Comparison of ENCODE assay signal across 34 mouse cellular contexts in the genomic region with DNA sequence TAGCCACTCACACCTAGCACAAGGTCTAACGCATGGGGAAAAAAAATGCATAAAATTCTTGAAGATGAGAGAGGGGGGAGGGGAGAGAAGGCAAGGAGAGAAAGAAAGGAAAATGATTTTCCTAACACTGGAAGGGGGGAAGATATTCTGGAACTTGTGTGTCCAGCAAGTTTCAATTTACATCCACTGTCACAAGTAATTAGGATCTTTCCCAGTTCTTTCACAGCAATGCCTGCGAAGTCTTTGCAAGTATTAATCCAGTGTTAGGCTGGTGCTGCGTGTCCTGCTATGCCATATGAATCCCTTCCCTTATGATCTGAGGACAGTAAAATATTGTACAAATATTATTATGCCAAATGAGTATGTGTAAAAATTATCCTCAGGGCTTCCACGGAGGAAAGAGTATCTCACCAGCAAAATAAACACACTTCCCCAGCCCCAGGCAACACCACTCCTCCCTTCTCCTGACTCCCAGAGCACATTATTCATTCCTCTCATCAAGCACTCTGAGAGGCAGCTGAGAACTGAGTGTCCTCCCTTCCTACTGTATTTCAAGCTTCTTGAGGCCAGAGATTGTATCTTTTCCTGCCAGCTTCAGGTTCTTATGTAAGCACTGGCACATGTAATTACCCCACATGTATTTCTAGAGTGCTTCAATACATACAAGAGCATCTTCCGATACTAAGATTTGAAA. TPM values are rescaled to one million over a fixed set of nuclear protein-coding genes. Genes with fewer than 3 reads are reported as not detected.
DNase-seq lines count a peak whose midpoint lies in the region; ATAC-seq lines count a peak whose summit lies in the region.
"Had no signal": no experiment of that assay in that cellular context is flagged by ENCODE, and none has a peak within 500 bp of the region (broad histone marks: within the 10 kb centered on the region; RNA-seq: fewer than 3 reads in every experiment).

No protein-coding gene starts in this region.

- no peaks in the 10 kb centered on the region for H3K27me3 ChIP-seq in embryonic facial prominence, embryonic 14.5 days (replicated peaks; ENCODE audit: control insufficient read depth, insufficient read depth, low read length)
- H3K27me3 ChIP-seq: embryonic facial prominence, embryonic 15.5 days; heart, embryonic 13.5 days; limb, embryonic 15.5 days; midbrain, embryonic 12.5 days had no signal

- intact Hi-C loops in heart, postnatal 25 days (cut with DNase I), result no loop called here

- DNase-seq in lung, postnatal 25 days (ENCODE audit: low spot score), result peak; percentile 2
- DNase-seq in lung, postnatal 10 days, result no peak
- peak; percentile 33 for DNase-seq in Muller cell, postnatal 12 days (ENCODE audit: inconsistent ontology term)
- peak; percentile 12 for DNase-seq in brain, adult 2 months (ENCODE audit: low read depth, low spot score)
- peak; percentile 27 for DNase-seq in embryonic facial prominence, embryonic 14.5 days (ENCODE audit: low spot score)
- DNase-seq in cerebellum, postnatal 10 days, result no peak
- DNase-seq in heart, postnatal 25 days (ENCODE audit: low spot score), result no peak
- DNase-seq: adrenal gland, adult 8-10 months; cerebellum, adult 8-10 months; gastrocnemius, postnatal 25 days; heart, adult 2 months; heart, postnatal 36 days; thymus, adult 2 months; thymus, postnatal 4 days had no signal

- 41% methylated on average over 5 of the region's 5 CpGs for WGBS in embryonic facial prominence, embryonic 14.5 days

- H3K27ac ChIP-seq in embryonic facial prominence, embryonic 14.5 days (replicated peaks; ENCODE audit: low read depth, low read length), result no peak overlapping the region
- H3K27ac ChIP-seq: embryonic facial prominence, embryonic 15.5 days; heart, adult 2 months; heart, embryonic 13.5 days; hindbrain, embryonic 14.5 days; left cerebral cortex, adult 2 months; limb, embryonic 15.5 days; liver, embryonic 14.5 days; midbrain, embryonic 12.5 days had no signal

- ATAC-seq in embryonic facial prominence, embryonic 14.5 days (ENCODE audit: low read depth), result no peak
- ATAC-seq: activated CD4-positive, CD25-positive, alpha-beta regulatory T cell, adult 4 months; forebrain, embryonic 16.5 days had no signal

- peaks cover 7% of the 10 kb centered on the region; the same call in 1 of the 2 replicates for H3K9me3 ChIP-seq in embryonic facial prominence, embryonic 14.5 days (ENCODE audit: control insufficient read depth, low read length)
- H3K9me3 ChIP-seq: embryonic facial prominence, embryonic 15.5 days; limb, embryonic 15.5 days; midbrain, embryonic 12.5 days had no signal

- H3K9ac ChIP-seq in embryonic facial prominence, embryonic 14.5 days (ENCODE audit: low read depth, low read length), result no peak overlapping the region
- H3K9ac ChIP-seq: embryonic facial prominence, embryonic 15.5 days; heart, embryonic 13.5 days; hindbrain, embryonic 14.5 days; limb, embryonic 15.5 days; liver, embryonic 14.5 days; lung, embryonic 14.5 days; midbrain, embryonic 12.5 days had no signal

- H3K4me2 ChIP-seq in embryonic facial prominence, embryonic 14.5 days (ENCODE audit: low read depth, low read length), result no peak overlapping the region
- H3K4me2 ChIP-seq: embryonic facial prominence, embryonic 15.5 days; heart, embryonic 13.5 days; hindbrain, embryonic 14.5 days; limb, embryonic 15.5 days; lung, embryonic 14.5 days; midbrain, embryonic 12.5 days had no signal

- no peak overlapping the region for H3K4me3 ChIP-seq in embryonic facial prominence, embryonic 14.5 days (ENCODE audit: low read depth, low read length)
- H3K4me3 ChIP-seq: embryonic facial prominence, embryonic 15.5 days; heart, adult 2 months; heart, embryonic 13.5 days; left cerebral cortex, adult 2 months; limb, embryonic 15.5 days; midbrain, embryonic 12.5 days; myocyte had no signal

- no peaks in the 10 kb centered on the region for H3K4me1 ChIP-seq in embryonic facial prominence, embryonic 14.5 days (ENCODE audit: control insufficient read depth, insufficient read depth, low read length)
- H3K4me1 ChIP-seq: heart, embryonic 13.5 days; limb, embryonic 15.5 days; midbrain, embryonic 12.5 days had no signal

- no peaks in the 10 kb centered on the region for H3K36me3 ChIP-seq in embryonic facial prominence, embryonic 14.5 days (ENCODE audit: control insufficient read depth, insufficient read depth, low read length)
- H3K36me3 ChIP-seq: embryonic facial prominence, embryonic 15.5 days; heart, embryonic 13.5 days; limb, embryonic 15.5 days; midbrain, embryonic 12.5 days had no signal

RNA-seq across cellular contexts. Expression of a gene that starts 47.6 kb away (rescaled TPM):
- polyA plus RNA-seq in embryonic facial prominence, embryonic 14.5 days (2014; fragmentation: Nextera tagmentation; extraction: Ambion mirVana), result not detected in 2 replicates
- not detected for total RNA-seq in heart, postnatal 25 days (2021)
- total RNA-seq: adrenal gland, adult 8-10 months; gastrocnemius, postnatal 25 days; heart, adult 2 months; heart, postnatal 36 days; layer of hippocampus, postnatal 10 days; left cerebral cortex, adult 2 months; left cerebral cortex, postnatal 36 days; MEL had no signal
- polyA plus RNA-seq: activated CD4-positive, CD25-positive, alpha-beta regulatory T cell, adult 4 months; C2C12; embryonic facial prominence, embryonic 15.5 days; forebrain, embryonic 16.5 days; heart, adult 2 months; heart, embryonic 13.5 days; hindbrain, embryonic 14.5 days; intestine, embryonic 14.5 days; kidney, embryonic 16.5 days; limb, embryonic 15.5 days; liver, embryonic 14.5 days; lung, embryonic 14.5 days; midbrain, embryonic 12.5 days; myocyte; neural tube, embryonic 14.5 days; small intestine, adult 2 months; stomach, embryonic 16.5 days; thymus, adult 2 months had no signal

Comparison
In these comparisons a context has a peak if more than half of its experiments do, and no peak if none do; other contexts are left out.
1. DNase-seq: peak in lung, postnatal 25 days (single experiment), Muller cell, postnatal 12 days (single experiment), brain, adult 2 months (single experiment) and embryonic facial prominence, embryonic 14.5 days (single experiment); none in lung, postnatal 10 days (single experiment), cerebellum, postnatal 10 days (0 of 2) and heart, postnatal 25 days (single experiment).